Mouse (Mus musculus): ENCODE results near the gene Lmod1.

- TF ChIP-seq CTCF (IDR thresholded peaks at IDR 0.05; ENCODE audit: borderline replicate concordance, extremely low read depth, insufficient read depth, insufficient read length) (no peak), POLR2A (IDR thresholded peaks at IDR 0.05; ENCODE audit: borderline replicate concordance, extremely low read depth, insufficient read depth, insufficient read length, poor library complexity, severe bottlenecking) (no peak)
Observed at GRCm38 (mm10) chr1:135385161-135385560, 60.6 kb downstream of the Lmod1 start.
